Mouse (Mus musculus): ENCODE results near the gene Eed. TPM values are rescaled to one million over a fixed set of nuclear protein-coding genes. Genes with fewer than 3 reads are reported as not detected.
A peak's percentile ranks its signal among the peaks of the same experiment; 100 is the strongest.

The Eed gene
- total RNA-seq, 2 experiments from 2014 or later, result 22.3 to 28.0 TPM

GRCm38 (mm10) chr7:89984421-89984820 is 3.6 kb upstream of the Eed start:
- DNase-seq (ENCODE audit: low spot score), result no peak
- intact Hi-C loops (cut with DNase I), result loop anchor here (5.0 kb wide), 1 partner anchor 443 kb away; the partner anchor contains the start of gene Ccdc89

- DNase-seq (ENCODE audit: low spot score), result no peak
- intact Hi-C loops (cut with DNase I), result loop anchor here (5.0 kb wide), 1 partner anchor 444 kb away; the partner anchor contains the start of gene Ccdc89
Observed at GRCm38 (mm10) chr7:89983441-89983840, 2.7 kb upstream of the Eed start.

- intact Hi-C loops (cut with DNase I), result loop anchor here (2.0 to 5.0 kb wide), 2 partner anchors 41 to 446 kb away; partner anchors contain the start of genes Ccdc89 and Hikeshi
- no peak for DNase-seq (ENCODE audit: low spot score)
Observed at GRCm38 (mm10) chr7:89981557-89981956, 774 bp upstream of the Eed start.

- intact Hi-C loops (cut with DNase I), result loop anchor here (2.0 to 5.0 kb wide), 2 partner anchors 39 to 447 kb away; partner anchors contain the start of genes Ccdc89 and Hikeshi
- DNase-seq (ENCODE audit: low spot score), result no peak
Observed at GRCm38 (mm10) chr7:89980133-89980484, 674 bp downstream of the Eed start.

- intact Hi-C loops (cut with DNase I), result loop anchor here (2.0 to 5.0 kb wide), 2 partner anchors 39 to 448 kb away; partner anchors contain the start of genes Ccdc89 and Hikeshi
- DNase-seq (ENCODE audit: low spot score), result no peak
Observed at GRCm38 (mm10) chr7:89979432-89980130, 1.2 kb downstream of the Eed start.

DNA sequence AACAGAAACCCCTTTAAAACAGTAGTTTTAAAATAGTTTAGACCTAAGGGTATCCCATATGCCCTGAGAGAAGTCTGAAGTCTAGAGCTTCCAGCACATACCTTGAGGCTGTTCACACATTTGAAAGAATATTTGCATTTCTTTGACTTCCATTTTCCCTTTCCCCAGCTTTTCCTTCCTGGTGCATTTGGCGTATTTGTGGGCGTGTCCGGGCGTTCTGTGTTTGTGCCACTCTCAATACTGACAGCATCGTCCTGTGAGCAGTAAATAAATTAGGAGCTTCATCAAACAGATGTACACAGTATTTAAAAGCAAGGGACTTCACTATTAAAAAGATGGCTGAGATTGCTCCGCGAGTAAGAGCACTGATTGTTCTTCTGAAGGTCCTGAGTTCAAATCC is 4.0 kb downstream of the Eed start:
- intact Hi-C loops (cut with DNase I), result no loop called here
- DNase-seq (ENCODE audit: low spot score), result no peak

- intact Hi-C loops (cut with DNase I), result no loop called here
- no peak for DNase-seq (ENCODE audit: low spot score)
Observed at GRCm38 (mm10) chr7:89975571-89975970, 5.2 kb downstream of the Eed start.

DNA sequence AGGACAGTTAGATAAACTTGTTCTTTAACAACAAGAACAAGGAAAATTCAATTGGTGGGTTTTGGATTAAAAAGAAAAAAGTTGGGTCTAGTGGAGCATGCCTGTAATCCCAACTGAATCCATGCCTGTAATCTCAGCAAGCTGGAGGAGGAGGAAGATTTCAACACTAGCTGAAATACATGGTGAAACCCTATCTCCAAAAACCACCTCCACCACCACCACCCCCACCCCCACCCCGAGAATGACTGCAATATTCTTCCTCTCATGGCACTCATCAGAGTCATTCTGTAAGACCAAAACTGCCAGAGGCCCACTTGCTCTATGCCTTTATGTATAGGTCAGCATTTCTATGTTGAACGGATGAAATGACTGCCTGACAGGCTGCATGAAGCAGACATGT is 13.5 kb downstream of the Eed start:
- intact Hi-C loops (cut with DNase I), result no loop called here
- no peak for DNase-seq (ENCODE audit: low spot score)

GRCm38 (mm10) chr7:89966771-89967170 is 14.0 kb downstream of the Eed start:
- no peak for DNase-seq (ENCODE audit: low spot score)
- intact Hi-C loops (cut with DNase I), result no loop called here

GRCm38 (mm10) chr7:89963135-89963534 is 17.6 kb downstream of the Eed start:
- intact Hi-C loops (cut with DNase I), result no loop called here
- DNase-seq (ENCODE audit: low spot score), result no peak

GRCm38 (mm10) chr7:89957300-89957699 is 23.5 kb downstream of the Eed start:
- intact Hi-C loops (cut with DNase I), result no loop called here
- DNase-seq (ENCODE audit: low spot score), result no peak

GRCm38 (mm10) chr7:89954261-89954660 is 26.5 kb downstream of the Eed start:
- DNase-seq (ENCODE audit: low spot score), result no peak
- intact Hi-C loops (cut with DNase I), result no loop called here

DNA sequence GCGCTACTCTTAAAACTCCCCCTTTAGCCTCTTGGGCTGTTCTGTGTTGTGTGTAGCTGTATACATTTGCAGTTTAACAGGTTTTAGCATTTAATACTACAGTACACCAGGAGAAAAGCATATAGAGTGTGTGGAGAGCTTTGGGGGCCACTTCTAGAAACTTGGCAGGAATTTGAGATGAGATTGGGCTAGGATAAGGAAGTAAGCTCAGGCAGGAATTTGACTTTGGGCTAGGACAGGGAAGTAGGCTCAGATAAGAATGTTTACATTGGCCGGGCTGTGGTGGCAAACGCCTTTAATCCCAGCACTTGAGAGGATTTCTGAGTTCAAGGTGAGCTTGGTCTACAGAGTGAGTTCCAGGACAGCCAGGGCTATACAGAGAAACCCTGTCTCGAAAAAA is 31.4 kb downstream of the Eed start:
- intact Hi-C loops (cut with DNase I), result no loop called here
- DNase-seq (ENCODE audit: low spot score), result no peak

- intact Hi-C loops (cut with DNase I), result no loop called here
- DNase-seq (ENCODE audit: low spot score), result no peak
Observed at GRCm38 (mm10) chr7:89948026-89948425, 32.8 kb downstream of the Eed start.

DNA sequence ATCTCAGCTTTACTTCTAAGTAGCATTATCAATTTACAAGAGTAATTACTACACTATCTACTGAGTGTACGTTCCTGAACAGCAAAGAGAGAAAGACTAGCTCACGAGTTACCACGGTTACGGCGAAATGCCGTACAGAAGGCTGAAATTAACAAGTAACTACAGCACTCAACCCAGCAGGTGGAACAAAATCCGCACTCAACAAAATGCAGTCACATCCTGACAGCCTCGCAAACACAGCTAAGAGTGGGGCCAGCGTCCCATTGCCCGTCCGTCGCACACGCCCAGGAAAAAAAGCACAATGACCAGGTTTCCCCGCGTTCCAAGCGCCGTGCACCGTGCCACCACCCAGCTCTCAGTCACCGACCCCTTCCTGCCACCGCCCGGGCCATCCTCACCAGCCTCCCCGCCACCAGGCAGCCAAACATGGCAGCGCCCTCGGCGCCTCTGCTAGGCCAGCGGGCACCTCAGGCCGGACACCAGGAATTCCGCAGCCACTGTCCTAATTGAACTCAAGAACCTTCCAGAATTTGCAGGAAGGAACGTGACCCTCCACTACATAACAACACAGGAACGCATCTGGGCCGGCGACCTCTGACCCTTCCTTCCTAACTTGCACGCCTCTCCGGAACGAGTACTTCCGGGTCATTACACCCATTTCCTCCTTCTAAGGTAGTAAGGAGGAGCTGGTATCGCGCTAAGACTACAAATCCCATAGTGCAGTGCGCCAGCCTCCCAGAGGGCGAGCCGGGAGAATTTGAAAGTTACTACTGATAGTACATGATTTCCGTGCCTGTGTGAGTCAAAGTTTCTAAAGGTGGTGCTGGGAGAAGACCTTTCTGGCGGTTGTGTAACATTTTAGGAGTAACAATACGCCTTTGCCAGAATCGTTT is 40.0 kb downstream of the Eed start, which contains the start of gene Hikeshi:
TSS of gene Hikeshi (minus strand) at position 634 of the 893 bp plus-strand sequence.
- intact Hi-C loops (cut with DNase I), result loop anchor here (2.0 kb wide), 1 partner anchor 40 kb away; the partner anchor contains the start of gene Eed
- peak; percentile 88 for DNase-seq (ENCODE audit: low spot score)

GRCm38 (mm10) chr7:89939497-89940353 is 41.1 kb downstream of the Eed start:
- intact Hi-C loops (cut with DNase I), result loop anchor here (2.0 kb wide), 1 partner anchor 41 kb away; the partner anchor contains the start of gene Eed
- no peak for DNase-seq (ENCODE audit: low spot score)

DNA sequence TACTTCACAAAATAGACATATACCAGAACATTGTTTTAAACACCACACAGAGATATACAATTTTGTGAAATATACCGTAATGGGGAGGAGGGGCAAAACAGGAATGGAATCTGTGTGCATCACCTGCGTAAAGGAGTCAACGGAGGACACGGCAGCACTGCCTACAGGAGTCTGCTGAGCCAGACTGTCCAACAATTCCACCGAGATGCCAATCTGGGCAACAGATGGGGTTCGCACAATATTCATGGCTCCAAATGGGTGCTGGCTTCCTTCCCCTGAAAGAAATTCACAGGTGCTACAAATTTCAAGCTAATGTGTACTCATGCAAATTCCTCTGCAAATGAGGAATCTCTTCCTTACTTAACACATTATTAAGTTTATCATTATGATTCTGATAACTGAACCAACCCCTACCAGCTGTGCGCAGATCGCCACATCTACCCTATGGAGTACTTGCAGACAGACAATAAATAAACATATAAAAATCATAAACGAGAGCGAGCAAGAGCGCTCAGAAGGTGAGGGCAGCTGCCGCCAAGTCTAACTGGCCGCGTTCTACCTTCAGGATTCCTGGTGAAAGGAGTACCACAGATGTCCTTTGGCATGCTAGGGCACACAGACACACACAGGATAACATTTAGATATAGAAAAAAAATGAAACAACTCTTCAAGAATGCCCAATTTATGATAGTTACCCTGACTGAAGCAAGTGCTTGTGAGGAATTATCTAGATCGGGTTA is 57.2 kb downstream of the Eed start:
- intact Hi-C loops (cut with DNase I), result no loop called here
- DNase-seq (ENCODE audit: low spot score), result no peak

- DNase-seq (ENCODE audit: low spot score), result no peak
- intact Hi-C loops (cut with DNase I), result no loop called here
Observed at GRCm38 (mm10) chr7:89917776-89918175, 63.0 kb downstream of the Eed start.

- intact Hi-C loops (cut with DNase I), result no loop called here
- no peak for DNase-seq (ENCODE audit: low spot score)
Observed at GRCm38 (mm10) chr7:89916711-89917110, 64.1 kb downstream of the Eed start.

Measured in heart, postnatal 25 days (tissue).